Mouse (Mus musculus) ES-Bruce4 (cell line): ENCODE measurements around the gene Serpina12.

ENCODE experiments used
- CTCF ChIP-seq: IDR thresholded peaks from one replicate; pipeline ENCODE4 v1.8.1; 2011; ENCODE audit warnings: low read depth, low read length
- POLR2A ChIP-seq: IDR thresholded peaks from one replicate; pipeline ENCODE4 v1.8.1; 2011; ENCODE audit warnings: low read length; ENCODE audit not compliant: insufficient read depth

- TF ChIP-seq CTCF (no peak), POLR2A (no peak)
These were observed 30.6 kb downstream of the Serpina12 start, which contains the start of gene Serpina9 for GRCm38 (mm10) chr12:104013620-104014019.
